Mouse (Mus musculus) brown adipose tissue, adult 24 weeks (tissue): ENCODE measurements around the gene Ikzf3. TPM values are rescaled to one million over a fixed set of nuclear protein-coding genes. Genes with fewer than 3 reads are reported as not detected.

Experiments
- H3K27ac ChIP-seq: fragments of 200-500 bp; replicated peaks from 2 replicates; pipeline ENCODE4 v1.5.1; 2012; ENCODE audit warnings: low read depth, mild to moderate bottlenecking, low read length
- H3K4me1 ChIP-seq: fragments of 200-500 bp; 2 replicates; pipeline ENCODE4 v1.6.1; 2012; ENCODE audit warnings: low read length, mixed read lengths; ENCODE audit not compliant: control insufficient read depth, insufficient read depth, insufficient read length
- H3K4me3 ChIP-seq: fragments of 200-500 bp; 2 replicates; pipeline ENCODE4 v1.5.1; 2012; ENCODE audit warnings: low read depth, mild to moderate bottlenecking, low read length, moderate library complexity; ENCODE audit not compliant: insufficient read depth
- polyA plus RNA-seq: library from polyadenylated mRNA; stranded (reverse); fragments of >200 nt; gene quantifications from 2 replicates; pipeline ENCODE4 v1.2.4, GENCODE M21; 2012; ENCODE audit not compliant: missing spikeins, insufficient read depth, insufficient read length

Gene Ikzf3
- polyA plus RNA-seq, 1 experiment, result not detected

GRCm38 (mm10) chr11:98582551-98583264 lies 36.9 kb upstream of the Ikzf3 start:
- Histone ChIP-seq H3K27ac (peak overlapping the region; percentile 68), H3K4me1 (peaks cover 31% of the 10 kb centered on the region), H3K4me3 (no peak overlapping the region)

DNA sequence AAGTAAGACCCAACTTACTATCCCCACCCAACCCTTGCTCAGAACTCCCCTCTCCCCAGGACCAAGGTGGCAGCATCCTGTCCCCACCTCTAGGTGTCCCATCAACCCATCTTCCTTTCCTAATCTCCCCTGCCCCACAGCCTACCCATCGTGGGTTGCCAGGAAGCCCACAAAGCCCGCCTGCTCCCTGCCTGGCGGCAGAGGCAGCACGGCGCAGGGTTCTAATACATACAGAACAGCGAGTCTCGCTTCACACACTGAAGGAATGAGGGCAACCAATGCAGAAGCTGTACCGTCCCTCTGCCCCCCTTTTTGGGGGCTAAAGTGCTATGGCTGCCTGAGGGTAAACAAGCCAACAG lies 36.2 kb upstream of the Ikzf3 start:
- Histone ChIP-seq H3K27ac (peak overlapping the region; percentile 3; the same call in 1 of the 2 replicates), H3K4me3 (no peak overlapping the region), H3K4me1 (peaks cover 31% of the 10 kb centered on the region)

DNA sequence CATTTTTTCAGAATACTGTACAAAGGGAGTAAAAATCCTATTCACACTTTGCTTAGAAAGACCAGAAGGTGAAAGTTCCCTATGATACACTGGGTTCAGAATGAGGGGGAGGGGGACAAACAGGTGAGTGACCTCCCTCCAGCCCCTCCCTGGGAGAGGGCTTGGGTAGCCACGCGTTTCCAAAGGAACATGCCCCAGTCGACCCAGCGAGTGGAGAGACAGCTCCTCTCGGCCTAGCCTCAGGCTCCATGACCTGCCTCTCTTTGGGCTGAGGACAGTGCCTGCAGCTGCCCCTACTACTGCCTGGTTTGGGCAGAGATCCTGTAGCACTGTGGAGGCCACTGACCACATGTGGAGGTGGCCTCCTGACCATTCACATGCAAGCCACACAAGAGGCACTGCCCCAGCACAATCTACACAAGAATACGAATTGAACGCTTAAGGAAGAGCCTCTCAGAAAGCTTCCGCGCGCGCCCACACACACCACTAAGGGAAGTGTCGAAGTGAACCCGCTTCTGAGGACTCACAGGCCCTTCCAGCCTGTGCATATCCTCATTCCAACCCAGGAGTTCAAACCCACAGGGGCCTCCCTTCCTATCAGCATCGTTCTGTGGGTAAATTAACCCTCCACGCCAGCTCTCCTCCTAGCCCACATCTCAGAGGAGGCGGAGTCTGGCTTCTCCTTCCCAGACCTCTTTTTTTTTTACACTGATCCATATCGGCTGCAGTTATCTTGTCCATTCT lies 35.6 kb upstream of the Ikzf3 start:
- Histone ChIP-seq H3K4me1 (peaks cover 31% of the 10 kb centered on the region), H3K4me3 (no peak overlapping the region), H3K27ac (peak overlapping the region; percentile 43)

DNA sequence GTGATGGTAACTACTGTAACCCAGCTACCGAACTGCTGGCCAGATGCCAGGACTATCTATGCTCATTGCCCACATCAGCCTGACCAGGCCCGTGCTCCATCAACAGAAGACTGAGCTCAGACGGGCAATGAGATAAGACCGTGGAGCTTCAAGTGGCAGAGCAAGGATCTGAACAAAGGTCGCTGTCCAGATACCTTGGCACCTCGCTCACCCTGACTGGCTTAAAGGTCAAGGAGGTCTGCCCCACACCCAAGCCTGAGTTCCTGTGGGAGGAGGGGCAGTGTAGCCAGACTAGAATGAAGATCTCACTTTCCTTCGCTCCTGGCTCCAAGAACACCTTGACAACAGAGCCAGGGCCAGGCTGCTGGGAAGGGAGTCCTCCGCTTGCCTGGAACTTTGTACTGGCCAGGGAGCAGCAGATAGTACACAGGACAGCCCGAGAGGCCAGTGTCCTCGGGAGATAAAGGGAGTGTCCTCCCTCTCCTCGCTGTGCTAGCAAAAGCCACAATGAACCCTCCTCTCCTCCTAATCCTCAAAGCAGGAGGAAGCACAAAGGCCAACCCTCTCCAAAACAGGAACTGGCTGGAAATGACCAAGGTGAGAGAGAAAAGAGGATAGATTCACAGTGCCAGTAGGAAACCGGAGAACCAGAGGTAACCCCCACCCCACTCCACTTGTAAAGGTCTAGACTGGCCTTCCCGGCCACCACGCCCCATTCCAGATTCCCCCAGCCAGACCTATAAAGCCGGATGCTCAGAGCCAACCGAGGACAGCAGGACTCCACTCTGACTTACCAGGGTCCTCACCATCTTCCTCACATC lies 34.7 kb upstream of the Ikzf3 start:
- peak overlapping the region; percentile 43 for H3K27ac ChIP-seq
- H3K4me3 ChIP-seq, result no peak overlapping the region

DNA sequence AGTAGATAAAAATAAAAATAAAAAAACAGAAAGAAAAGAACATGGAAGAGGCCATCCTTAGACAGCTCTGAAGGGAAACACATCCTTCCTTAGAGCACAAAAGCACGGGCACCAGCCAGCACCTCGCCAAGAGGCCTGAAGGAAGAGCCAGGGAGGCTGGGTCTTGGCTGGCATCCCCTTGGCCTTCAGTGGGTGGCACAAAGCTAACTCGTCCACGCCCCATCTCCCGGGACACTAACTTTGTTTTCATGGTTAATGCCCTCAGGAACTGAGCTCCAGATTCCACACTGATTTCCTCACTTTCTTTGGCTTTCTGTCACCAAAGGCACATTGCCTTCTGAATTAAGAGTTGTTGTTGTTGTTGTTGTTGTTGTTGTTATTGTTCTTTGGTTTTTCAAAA lies 31.9 kb upstream of the Ikzf3 start:
- peaks cover 26% of the 10 kb centered on the region for H3K4me1 ChIP-seq
- no peak overlapping the region for H3K4me3 ChIP-seq
- peak overlapping the region; percentile 60 for H3K27ac ChIP-seq

More for the DNA sequence above, 34.7 kb upstream of the Ikzf3 start:
- H3K4me1 ChIP-seq, result peaks cover 31% of the 10 kb centered on the region

GRCm38 (mm10) chr11:98569461-98569860 lies 23.6 kb upstream of the Ikzf3 start:
- H3K4me1 ChIP-seq, result no peaks in the 10 kb centered on the region
- H3K27ac ChIP-seq, result no peak overlapping the region
- H3K4me3 ChIP-seq, result no peak overlapping the region

DNA sequence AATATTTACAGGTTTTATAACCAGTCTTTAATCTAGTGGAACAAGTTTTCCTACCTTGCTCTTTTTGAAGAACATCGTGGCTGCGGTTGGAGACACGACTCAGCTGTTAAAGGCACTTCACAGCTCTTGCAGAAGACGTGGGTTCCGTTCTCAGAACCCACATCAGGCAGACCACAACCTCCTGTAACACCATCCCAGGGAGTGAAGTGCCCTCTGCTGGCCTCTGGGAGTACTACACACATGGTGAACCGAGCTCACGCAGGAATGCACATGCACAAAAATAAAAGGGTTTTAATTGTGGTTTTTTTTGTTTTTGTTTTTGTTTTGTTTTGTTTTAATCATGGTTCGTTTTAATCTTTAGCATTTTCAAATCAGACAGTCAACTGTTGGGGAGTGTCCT lies 22.5 kb upstream of the Ikzf3 start:
- H3K27ac ChIP-seq, result no peak overlapping the region
- H3K4me1 ChIP-seq, result no peaks in the 10 kb centered on the region
- H3K4me3 ChIP-seq, result no peak overlapping the region

DNA sequence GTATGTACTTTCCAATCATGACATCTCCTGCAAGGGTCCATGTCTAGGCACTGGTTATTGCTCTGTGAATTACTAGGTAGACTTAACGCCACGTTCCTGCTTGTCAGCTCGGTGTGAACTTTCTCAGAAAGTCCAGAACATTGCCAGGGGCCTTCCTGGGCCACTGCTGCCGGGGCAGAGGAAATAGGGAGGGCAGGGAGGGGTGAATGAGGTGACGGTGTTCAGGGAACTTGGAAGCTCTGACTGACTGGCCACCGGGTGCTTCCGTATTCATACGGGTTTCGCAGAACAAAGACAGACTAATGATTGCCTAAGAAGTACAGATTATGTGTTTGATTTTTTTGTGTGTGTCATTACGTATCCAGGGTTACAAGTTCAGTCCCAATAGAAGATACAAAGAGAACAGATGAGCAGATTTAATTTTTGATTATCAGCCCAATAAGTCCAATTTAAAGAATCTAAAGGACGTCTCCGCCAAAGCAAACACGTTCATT lies 18.1 kb upstream of the Ikzf3 start:
- H3K27ac ChIP-seq, result no peak overlapping the region
- H3K4me3 ChIP-seq, result no peak overlapping the region
- H3K4me1 ChIP-seq, result no peaks in the 10 kb centered on the region

DNA sequence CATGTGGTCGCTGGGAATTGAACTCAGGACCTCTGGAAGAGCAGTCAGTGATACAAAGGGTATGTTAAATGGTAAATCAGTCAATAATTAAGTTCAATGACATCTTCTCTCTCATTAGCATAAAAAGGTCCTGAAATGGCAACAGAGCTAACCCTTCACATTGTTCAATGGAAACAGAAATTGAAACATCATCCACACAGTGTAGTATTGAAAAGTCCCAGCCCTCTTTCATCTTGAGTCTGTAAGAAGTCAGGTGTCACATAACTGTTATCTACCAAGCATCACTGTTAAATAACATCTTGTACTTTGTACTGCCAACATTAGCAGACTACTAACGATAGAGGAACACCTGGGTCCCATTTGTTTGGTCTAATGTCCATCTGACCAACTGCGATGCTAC lies 17.2 kb upstream of the Ikzf3 start:
- Histone ChIP-seq H3K27ac (no peak overlapping the region), H3K4me3 (no peak overlapping the region), H3K4me1 (no peaks in the 10 kb centered on the region)

- Histone ChIP-seq H3K4me1 (no peaks in the 10 kb centered on the region), H3K4me3 (no peak overlapping the region), H3K27ac (no peak overlapping the region)
Measured at GRCm38 (mm10) chr11:98560942-98561341, 15.1 kb upstream of the Ikzf3 start.

GRCm38 (mm10) chr11:98555124-98555700 lies 9.4 kb upstream of the Ikzf3 start:
- no peaks in the 10 kb centered on the region; the same call in 1 of the 2 replicates for H3K4me1 ChIP-seq
- no peak overlapping the region for H3K4me3 ChIP-seq

GRCm38 (mm10) chr11:98553966-98554365 lies 8.1 kb upstream of the Ikzf3 start:
- no peaks in the 10 kb centered on the region; the same call in 1 of the 2 replicates for H3K4me1 ChIP-seq
- H3K27ac ChIP-seq, result no peak overlapping the region
- no peak overlapping the region for H3K4me3 ChIP-seq

More at GRCm38 (mm10) chr11:98555124-98555700, 9.4 kb upstream of the Ikzf3 start:
- H3K27ac ChIP-seq, result no peak overlapping the region

DNA sequence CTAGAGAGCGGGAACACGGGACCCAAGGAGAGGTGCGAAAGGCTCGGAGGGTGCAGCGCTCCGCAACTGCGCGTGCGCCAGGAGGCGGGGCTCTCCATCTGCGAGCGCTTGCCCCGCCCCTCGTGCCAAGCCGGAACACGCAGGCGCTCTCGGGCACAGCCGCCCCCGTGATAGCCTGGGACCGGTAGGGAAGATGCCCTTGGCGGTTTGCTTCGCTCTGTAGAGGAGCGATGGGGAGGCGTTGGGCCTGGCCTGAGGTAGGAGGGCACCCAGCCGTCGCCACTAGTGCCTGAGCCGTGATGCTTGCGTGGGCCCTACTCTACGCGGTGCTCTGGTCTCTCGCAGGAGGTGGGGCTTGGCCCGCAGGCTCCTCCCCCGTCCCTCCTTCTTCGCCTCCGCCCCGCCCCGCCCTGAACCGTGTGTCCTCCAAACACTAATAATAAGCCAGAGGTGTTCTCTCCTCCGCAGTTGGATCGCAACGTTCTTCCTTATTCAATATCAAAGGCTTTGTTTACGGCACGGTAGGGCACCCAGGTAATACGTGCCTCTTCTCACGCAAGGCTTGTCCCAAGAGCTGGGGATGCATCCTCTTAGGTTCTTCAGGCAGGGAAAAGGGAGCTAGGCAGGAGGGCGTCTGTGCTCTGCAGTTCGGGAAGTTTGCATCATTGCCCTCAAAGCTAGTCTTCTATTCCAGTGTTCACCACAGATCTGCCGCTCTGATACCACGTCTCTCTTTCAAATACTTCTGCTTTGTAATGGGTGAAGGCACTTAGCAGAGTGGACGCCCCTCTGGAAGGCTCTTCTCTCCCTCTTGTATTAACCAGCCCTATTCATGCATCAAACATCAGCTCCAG lies 5.4 kb upstream of the Ikzf3 start, which contains the start of gene Zpbp2:
Gene Zpbp2 (plus strand): TSS at position 123 of the 854 bp plus-strand sequence.
- Histone ChIP-seq H3K4me1 (no peaks in the 10 kb centered on the region; the same call in 1 of the 2 replicates), H3K4me3 (peak within 1 kb of the TSS; percentile 91), H3K27ac (0 out of 2 replicates have a peak within 1 kb of the TSS, but pooled peaks have one; percentile 51)
